Mouse (Mus musculus) kidney, adult 9 months (tissue): Measurements from ENCODE around the gene Dnajc7.
"Not testable (repeated sequence)": the region's sequence is repeated elsewhere in the genome, so short reads cannot be mapped to it uniquely, and the experiment has no call there.

Source experiments
- DNase-seq: peaks from one replicate; pipeline ENCODE4 v3.0.0; 2022

The Dnajc7 gene

GRCm38 (mm10) chr11:100616332-100616731 is 3.6 kb downstream of the Dnajc7 start:
- DNase-seq: no peak

GRCm38 (mm10) chr11:100613241-100613640 is 6.7 kb downstream of the Dnajc7 start:
- DNase-seq: peak; percentile 38

DNA sequence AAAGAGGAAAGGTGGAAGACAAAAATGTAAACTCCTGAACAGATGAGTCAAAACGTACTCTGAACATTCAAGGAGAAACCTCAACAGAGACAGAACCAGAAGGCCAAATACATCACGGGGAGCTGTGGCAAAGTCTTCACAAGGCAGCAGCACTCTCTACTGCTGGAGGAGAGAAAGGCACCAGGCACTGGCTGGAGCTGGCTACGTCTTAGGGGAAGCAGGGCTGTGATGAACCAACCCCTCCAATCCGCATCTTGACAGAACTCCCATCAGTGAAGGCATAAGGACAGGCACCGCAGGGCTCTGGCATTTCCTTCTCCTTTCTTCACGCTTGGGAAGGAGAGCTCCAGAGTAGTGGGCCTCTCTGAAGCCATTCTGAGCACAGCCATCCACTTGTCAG is 8.3 kb downstream of the Dnajc7 start:
- no peak for DNase-seq

- peak; percentile 58 for DNase-seq
These were observed 9.8 kb downstream of the Dnajc7 start for GRCm38 (mm10) chr11:100609997-100610680.

- no peak for DNase-seq
These were observed 10.5 kb downstream of the Dnajc7 start for GRCm38 (mm10) chr11:100609355-100609996.

GRCm38 (mm10) chr11:100608796-100609195 is 11.2 kb downstream of the Dnajc7 start:
- DNase-seq: no peak

GRCm38 (mm10) chr11:100607121-100607520 is 12.8 kb downstream of the Dnajc7 start:
- no peak for DNase-seq

DNA sequence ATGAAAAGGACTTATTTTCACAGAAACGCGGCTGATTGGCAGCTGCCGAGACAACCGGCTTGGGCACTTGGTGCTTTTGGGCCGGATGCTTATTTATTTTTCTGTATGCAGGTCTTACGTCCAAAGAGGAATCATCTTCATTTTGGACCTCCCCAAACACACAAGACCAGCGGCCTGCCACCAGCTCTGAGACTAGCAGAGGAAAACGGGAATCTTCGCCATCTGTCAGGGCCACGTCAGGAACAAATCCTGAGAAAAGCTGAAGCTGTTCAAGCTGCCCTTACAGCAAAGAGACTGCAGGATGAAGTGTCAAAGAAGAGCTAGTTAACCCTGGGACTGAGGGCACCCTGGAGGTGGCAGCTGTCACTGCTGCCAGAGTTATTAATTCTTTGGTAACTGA is 14.5 kb downstream of the Dnajc7 start:
- DNase-seq: no peak

DNA sequence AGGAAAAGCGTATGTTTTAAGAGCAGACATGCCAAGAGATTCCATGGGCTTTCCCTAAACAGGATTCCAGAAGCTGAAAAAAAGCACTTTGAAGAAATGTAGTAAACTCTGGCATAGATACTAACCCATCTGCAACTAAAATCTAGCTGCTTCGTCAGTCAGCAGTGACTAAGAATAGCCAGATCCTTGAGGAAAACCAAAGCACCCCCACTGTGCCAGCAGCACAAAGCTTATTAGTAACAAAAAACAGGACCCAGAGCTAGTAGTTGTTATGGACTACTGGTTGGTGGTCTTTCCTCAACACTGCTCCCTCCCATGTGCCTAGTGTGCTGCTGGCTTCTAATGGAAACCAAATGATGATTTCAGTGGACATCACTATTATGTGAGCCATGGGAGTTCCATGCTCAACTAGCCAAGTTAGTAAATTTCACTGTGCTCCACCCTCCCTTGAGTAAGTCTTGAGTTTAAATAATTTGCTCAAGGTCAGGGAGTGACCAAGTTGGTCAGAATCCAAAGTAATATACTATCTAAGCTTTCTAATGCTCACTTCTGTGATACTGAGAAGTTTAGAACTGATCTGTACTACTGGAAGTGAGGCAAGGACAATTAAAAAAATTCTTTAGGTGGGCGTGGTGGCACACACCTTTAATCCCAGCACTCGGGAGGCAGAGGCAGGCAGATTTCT is 15.5 kb downstream of the Dnajc7 start:
- no peak for DNase-seq

DNA sequence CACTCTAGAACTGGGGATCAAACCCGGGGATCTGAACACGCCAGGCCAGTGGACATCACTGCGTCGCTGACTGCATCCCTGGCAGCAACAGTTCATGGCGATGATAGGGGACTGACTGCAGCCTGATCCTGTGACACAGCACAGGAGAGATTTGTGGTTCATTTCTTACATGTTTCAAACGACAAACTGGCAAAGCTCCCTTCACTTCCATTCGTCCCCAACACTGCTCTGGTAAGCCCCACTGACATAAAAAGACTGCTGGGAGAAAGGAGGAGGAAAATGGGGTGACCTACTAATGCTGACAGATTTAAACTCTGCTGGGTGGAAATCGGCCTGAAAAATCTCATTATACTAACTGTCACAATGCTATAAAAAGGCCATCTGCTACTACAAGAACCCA is 16.2 kb downstream of the Dnajc7 start:
- no peak for DNase-seq

- no peak for DNase-seq
These were observed 16.8 kb downstream of the Dnajc7 start for GRCm38 (mm10) chr11:100603155-100603554.

GRCm38 (mm10) chr11:100601372-100601771 is 18.6 kb downstream of the Dnajc7 start:
- no peak for DNase-seq

DNA sequence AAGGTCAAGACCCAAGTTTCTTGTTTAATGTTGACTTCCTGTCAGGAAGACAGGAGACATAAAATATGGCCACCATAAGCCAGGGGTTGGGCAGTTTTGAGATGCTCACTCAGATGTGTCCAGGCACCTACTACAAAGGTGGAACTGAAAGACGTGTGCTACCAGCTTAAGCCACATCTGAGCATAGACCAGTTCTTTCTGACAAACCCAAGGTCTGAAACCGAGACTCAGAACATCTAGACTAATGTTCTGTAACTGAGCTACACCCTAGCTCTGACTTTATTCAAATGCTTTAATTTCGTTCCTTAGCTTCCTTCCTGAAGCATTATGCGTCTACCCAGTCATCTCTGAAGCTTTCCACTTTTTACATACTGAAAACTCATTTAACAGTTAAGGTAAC is 21.9 kb downstream of the Dnajc7 start:
- DNase-seq: no peak

DNA sequence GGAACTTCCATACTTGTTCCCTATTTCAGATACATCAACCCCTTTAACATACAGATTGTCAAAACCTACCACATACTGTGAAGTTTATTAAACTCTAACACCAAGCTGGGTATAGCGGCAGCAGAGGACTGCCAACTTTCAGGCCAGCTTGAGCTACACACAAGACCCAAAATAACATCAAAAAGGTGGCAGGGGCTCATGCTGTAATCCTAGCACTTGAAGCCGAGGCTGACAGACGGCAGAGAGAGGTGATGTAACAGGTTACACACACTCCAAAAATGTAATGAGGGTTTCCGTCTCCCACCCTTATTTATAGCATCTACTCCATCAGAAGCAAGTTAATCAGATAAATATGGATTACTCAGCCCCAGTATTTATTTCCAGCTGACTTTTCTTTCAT is 24.4 kb downstream of the Dnajc7 start:
- DNase-seq: no peak

- no peak for DNase-seq
These were observed 25.4 kb downstream of the Dnajc7 start for GRCm38 (mm10) chr11:100594608-100595007.

- DNase-seq: no peak
These were observed 27.5 kb downstream of the Dnajc7 start for GRCm38 (mm10) chr11:100592346-100593046.

DNA sequence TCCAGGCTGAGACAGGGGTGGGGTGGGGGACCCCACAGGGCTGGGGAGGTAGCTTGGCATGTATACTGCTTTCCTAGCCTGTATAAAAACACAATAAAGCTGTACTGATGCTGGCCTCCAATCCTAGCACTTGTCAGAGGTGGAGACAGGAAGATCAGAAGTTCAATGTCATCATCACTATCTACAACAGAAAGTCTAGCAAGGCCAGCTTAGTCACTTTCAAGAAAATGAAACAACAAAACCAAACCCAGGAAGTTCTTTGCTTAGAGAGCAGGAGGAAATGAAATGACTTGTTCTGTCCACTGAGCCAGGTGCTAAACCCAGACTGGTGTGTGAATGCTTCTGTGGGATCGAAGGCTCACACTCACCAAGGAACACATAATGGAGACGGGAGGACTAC is 31.5 kb downstream of the Dnajc7 start:
- no peak for DNase-seq

DNA sequence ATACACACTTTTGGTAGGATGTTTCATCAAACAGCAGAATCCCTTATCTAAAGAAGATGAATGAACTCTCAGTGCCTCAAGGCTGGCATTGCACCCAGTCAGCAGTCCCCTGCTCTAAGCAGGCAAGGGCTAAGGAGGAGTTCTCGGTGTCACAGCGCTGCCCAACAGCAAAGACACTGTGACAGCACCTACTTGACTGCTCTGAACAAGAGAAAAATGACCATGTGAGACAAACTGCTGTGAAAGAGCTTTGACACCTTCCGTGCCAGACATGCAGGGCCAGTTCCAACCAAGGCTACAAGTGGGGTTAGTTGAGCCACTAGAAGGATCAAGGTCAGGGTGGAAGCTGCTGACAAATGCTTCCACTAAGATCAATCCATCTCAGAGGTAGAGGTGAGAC is 34.8 kb downstream of the Dnajc7 start:
- DNase-seq: no peak

DNA sequence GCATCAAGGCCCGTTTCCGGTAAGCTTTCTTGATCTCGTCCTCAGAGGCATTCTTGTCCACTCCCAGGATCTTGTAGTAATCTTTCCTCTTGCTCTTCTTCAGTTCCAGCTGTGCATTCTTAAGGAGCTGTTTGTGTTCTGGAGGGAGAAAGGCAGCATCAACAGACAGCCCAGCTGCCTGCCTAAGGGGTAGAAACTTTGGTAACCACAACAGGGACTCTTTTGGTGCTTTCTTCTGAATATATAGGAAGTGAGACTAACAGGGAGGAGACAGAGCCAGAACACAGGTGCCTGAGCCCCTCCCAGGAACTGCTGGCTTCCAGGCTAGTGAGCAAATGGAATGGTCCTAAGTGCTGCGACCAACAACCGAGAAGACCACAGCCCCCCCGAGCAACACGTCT is 35.4 kb downstream of the Dnajc7 start:
- DNase-seq: no peak

- DNase-seq: no peak
These were observed 37.1 kb downstream of the Dnajc7 start for GRCm38 (mm10) chr11:100582836-100583235.

DNA sequence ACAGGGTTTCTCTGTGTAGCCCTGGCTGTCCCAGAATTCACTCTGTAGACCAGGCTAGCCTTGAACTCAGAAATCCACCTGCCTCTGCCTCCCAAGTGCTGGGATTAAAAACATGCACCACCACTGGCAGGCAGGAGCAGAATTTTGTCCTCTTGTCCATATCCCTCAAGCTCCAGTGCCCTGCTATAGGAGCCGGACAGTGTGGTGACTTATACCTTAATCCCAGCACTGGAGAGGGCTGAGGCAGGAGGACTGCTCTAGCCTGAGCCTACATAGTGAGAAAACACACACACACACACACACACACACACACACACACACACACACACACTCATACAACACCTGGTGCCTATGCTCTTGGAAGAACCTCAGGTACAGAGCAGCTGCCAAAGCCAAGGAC is 37.6 kb downstream of the Dnajc7 start:
- DNase-seq: not testable (repeated sequence)

DNA sequence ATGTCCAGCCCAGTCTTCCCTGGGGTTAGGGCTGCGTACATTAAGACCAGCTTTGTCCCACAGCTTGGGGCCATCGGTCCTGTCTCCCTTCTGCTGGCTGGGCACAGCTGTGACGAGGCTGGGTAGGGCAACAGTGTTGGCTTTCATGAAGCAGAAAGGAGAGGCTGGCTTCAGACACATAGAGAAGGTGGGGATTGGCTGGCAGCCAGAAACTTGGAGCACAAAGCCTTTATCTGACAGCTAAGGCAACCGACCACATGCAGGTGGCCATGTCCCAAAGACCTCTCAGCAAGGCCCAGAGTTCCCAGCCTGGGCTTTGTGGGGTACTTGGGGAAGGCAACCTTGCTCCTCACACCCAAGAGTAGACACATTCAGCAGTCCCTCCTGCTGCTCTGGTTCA is 38.2 kb downstream of the Dnajc7 start:
- DNase-seq: no peak

GRCm38 (mm10) chr11:100580275-100580674 is 39.7 kb downstream of the Dnajc7 start:
- DNase-seq: no peak
